Mouse (Mus musculus): ENCODE results near the gene Tex45.

Gene Tex45

DNA sequence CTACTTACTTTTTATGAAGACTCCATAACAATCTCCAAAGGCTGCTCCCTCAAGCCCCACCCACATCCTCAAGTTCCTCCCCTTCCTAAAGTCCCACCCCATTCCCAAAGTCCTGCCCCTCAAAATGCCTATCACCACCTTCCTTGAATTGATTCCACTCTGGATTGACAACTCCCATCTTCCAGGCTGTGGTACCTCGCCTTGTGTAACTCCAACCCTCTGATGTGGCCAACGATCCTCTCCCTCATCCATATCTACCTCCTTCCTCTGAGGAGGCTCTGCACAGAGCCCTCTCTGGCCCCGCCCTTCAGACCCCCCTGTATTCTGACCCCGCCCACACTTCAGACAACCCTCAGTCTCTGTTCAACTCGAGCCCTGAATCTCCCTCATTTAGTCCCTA lies 14.5 kb downstream of the Tex45 start:
- no peak for DNase-seq (ENCODE audit: low spot score in 2 of 2)

DNA sequence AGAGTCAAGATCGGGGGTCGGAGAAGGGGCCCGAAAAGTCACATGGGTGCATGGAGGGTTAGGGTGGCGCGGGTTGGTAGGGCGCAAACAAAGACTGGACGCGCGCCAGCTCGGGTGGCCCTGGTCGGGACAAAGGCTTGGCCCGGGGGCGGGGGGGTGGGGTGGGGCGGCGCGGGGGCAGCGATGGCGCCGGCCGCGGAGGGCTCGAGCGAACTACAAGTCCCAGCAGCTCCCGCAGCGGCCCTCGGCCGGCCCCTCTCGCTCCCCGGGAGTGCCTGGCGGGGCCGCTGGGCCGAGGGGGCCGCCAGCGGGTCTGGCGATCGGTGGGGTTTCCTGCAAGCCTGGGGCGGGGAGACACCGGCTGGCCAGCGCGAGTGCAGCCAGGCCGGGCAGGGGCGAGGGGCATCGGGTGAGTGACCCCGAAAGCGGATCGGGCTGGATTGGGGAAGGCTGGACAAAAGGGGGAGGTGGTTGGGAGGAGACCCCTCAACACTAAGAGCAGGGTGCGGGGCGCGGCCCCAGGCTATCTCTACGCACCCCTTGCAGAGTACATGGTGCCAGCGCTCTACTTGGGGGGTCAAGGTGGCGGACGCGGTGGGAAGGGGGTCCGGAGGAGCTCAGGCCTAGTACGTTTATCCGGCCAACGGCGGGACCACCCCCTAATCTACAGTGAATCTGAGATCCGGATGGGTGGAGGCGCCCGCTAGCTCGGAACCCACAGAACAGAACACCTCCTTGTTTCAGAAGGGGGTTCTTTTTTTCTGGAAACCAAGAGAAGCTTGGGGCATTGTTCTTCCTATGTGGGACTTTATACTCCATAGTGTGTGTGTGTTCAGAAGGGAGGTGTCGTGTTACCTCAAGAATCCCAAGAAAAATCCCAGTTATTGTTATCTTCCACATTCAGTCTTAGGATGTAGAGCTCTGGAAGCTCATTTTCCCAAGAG lies 22.5 kb downstream of the Tex45 start, which contains the start of gene Zfp358:
Gene Zfp358 (plus strand): TSS at position 238 of the 944 bp plus-strand sequence.
- DNase-seq (ENCODE audit: low spot score in 2 of 2) = peak; percentile 57 to 81

DNA sequence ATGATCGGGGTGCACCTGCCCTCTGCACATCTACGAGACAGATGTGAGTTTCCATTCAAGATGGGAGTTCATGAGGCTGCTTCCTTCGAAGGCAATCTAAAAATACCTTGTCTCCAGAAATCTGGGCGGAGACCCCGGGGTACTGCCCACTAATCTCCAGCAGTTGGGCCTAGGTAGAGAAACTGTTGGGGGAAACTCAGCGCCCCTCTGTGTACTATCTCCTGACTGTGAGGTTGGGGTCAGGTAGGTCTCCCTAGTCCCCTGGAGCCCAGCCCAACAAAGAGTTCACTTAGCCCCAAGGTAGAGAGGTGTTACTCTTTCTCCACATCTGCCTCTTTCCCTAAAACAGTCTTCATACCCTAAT lies 23.2 kb downstream of the Tex45 start:
- DNase-seq (ENCODE audit: low spot score in 2 of 2) = no peak

DNA sequence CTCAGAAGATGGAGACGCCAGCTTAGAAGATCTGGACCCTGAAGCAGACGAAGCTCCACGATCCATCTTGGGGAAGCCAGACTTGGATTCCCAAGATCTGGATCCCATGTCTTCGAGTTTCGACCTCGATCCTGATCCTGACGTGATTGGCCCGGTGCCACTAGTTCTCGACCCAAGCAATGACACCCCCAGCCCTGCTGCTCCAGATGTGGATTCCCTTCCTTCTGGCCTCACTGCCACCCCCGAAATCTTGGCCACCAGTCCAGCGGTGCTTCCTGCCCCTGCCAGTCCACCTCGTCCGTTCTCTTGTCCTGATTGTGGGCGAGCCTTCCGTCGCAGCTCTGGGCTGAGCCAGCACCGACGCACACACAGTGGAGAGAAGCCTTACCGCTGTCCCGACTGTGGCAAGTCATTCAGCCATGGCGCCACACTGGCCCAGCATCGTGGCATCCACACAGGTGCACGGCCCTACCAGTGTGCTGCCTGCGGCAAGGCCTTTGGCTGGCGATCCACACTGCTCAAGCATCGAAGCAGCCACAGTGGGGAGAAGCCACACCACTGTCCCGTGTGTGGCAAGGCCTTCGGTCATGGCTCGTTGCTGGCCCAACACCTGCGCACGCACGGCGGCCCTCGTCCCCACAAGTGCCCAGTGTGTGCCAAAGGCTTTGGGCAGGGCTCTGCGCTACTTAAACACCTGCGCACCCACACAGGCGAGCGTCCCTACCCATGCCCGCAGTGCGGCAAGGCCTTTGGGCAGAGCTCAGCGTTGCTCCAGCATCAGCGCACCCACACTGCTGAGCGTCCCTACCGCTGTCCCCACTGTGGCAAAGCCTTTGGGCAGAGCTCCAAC lies 25.1 kb downstream of the Tex45 start:
- no peak for DNase-seq (ENCODE audit: low spot score in 2 of 2)

DNA sequence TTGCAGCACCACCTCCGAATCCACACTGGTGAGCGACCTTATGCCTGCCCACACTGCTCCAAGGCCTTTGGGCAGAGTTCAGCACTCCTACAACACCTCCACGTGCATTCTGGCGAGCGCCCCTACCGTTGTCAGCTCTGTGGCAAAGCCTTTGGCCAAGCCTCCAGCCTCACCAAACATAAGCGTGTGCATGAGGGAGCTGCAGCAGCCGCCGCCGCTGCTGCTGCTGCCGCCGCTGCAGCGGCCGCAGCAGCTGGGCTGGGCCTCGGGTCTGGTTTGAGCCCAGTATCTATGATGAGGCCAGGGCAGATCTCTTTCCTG lies 25.7 kb downstream of the Tex45 start:
- DNase-seq (ENCODE audit: low spot score in 2 of 2) = no peak

DNA sequence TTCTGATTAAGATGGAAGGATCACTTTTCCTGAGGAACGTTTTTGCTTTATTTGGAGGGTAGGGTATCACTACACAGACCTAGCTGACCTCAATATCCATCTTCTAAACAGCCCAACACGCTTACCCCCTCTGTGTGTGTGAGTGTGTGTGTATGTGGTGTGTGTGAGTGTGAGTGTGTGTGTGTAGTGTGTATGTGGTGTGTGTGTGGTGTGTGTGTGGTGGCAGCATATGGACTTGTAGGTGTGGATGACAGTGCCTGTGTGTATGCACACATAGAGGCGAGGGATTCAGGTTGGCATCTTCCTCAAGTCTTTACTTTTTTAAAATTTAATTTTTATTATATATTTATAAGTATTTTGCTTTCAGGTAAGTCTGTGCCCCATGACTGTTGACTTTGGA lies 27.9 kb downstream of the Tex45 start:
- no peak for DNase-seq (ENCODE audit: low spot score in 2 of 2)

DNA sequence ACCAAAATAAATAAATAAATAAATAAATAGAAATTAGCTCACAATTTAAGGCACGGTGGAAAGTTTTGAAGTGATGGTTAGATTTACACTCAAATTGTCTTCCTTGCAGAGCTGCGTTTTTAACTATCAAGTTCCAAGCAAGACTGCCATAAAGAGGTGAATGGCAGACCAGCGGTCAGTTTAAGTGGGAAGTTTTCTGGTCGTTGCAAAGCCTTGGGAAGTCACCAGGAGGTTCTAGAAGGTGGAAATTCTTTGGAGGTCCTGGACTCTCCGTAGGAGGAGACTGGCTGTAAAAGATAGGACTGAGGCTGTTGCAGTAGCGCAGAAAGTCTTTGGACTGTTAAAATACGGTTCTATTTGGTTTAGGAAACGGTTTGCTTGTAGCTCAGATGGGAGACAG lies 29.1 kb downstream of the Tex45 start:
- no peak for DNase-seq (ENCODE audit: low spot score in 2 of 2)

DNA sequence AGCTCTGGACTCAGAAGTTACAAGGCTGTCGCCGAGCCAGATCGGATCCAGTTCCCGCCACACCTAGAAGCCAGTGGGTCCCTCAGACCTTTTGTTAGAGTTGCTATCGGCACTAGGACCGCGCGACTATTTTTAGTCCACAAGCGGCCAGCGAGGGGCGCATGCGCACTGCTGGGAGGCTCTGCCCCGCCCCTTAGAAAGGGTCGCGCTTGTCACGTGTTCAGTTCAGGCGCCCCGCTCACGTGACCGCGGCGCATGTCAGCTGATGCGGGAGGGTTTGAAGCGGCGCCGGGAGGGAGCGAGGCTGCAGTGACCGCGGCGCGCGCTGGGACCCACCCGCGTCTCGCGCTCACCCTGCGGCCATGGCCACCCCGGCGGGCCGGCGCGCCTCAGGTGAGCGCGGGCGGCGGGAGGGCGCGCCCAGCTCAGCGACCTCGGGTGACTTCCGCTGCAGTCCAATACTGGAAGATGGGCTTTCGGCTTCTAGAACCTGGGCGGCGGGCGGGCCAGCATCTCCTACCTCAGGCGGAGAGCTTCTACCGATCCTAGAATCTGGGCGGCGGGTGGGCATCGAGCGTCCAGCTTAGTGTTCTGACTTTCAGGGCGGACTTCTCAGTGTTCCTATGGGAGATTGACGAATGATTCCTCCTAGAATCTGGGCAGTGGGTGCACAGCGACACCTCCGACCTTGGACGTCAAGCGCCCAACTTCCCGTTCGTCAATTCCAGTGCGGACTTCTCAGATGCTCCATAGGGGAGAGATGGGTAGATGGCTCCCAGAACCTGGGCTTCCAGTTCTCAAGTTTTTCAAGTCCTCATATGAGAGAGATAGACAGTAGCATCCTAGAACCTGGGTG lies 29.8 kb downstream of the Tex45 start, which contains the start of gene Mcoln1:
Gene Mcoln1 (plus strand): TSS at position 223 of the 856 bp plus-strand sequence.
- peak; percentile 97 to 98 for DNase-seq (ENCODE audit: low spot score in 2 of 2)

DNA sequence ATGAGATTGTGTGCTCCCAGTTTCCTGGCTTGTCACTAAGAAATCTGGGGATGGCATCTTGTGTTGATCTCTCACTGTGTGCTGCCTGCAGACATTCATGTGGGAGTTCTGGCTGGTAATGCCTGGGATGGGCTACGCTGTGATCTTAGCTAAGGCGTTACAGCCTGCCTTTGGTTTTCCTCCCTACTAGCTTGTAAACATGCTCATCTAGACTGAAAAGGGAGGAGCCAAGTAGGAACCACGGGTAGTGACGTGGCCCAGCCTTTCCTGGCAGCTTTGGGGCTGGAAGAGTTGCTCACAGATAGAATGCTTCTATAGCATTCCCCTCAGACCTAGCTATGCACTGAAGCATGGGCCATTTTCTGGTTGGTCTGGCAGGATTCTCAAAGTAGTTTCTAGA lies 31.6 kb downstream of the Tex45 start:
- no peak for DNase-seq (ENCODE audit: low spot score in 2 of 2)

DNA sequence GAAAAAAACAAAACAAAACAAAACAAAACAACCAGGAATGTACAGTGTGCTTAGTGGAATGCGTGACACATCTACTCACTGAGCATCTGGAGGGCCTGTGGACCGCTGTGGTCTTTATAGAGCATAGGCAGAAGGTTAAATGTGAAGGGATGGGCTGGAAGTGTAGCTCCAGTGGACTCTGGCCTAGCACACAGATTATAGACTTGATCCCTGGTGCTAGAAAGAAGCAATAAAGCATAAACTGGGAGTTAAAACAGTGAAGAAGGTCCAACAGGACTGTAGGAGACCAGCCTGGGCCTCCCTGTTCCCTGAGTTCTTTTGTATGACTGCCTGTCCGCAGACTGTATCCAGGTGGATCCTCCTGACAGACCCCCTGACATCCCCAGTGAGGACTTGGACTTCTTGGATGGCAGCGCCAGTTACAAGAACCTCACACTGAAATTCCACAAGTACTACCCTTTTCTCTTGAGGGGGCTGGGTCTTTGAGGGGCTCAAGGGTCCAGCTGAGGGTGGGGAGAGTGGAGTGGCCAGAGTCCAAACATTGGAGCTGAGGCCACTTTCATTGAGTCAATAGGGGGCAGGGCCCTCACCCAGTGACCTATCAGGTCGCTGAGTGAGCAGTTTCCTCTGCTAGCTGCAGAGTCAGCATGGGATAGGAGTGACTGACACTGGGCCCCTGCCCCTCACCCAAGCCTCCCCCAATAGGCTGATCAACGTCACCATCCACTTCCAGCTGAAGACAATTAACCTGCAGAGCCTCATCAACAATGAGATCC lies 37.5 kb downstream of the Tex45 start:
- DNase-seq (ENCODE audit: low spot score in 2 of 2) = no peak

DNA sequence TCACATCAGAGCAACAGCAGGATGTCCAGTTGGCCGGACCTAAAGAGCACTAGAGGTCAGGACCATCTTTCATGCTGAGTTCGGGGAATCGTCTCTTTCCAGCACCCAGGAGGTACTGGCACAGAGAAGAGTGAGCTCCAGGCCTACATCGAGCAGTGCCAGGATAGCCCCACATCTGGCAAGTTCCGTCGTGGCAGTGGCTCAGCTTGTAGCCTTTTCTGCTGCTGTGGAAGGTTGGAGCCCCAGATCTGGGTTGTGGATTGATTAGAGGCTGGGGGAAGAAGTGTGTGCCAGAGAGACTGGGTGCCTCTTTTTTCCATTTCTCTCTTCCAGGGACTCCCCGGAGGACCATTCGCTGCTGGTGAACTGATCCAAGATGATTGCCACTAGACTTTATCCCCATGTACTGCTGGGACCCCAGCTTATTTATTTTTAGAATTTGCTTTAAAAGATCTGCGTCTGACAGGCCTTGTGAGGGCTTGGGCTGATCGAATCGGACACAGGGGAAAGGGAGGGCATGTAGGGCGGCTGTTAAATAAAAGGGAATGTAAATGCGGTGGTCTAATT lies 44.1 kb downstream of the Tex45 start:
- DNase-seq (ENCODE audit: low spot score in 2 of 2) = no peak

DNA sequence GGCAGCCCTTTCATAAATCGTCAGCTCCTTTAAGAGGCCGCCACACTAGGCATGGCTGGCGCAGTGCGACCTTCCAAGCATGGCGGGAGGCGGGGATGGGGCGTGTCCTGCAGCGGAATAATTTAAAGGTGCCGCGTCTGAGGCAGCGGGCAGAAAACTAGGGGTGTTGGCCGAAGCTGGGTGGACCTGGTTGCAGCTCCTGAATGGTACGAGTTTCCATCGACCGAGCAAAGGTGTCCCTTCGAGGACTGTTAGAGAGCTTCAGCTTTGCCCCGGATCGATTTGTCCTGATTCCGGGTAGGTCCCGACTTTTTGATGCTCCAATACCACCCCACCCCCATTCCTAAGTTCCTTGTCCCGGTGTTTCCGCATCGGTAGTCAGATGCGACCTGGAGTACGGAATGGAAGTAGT lies 44.6 kb downstream of the Tex45 start, which contains the start of gene Pnpla6:
Gene Pnpla6 (plus strand): TSS at position 125 of the 412 bp plus-strand sequence.
- peak; percentile 78 to 82 for DNase-seq (ENCODE audit: low spot score in 2 of 2)

DNA sequence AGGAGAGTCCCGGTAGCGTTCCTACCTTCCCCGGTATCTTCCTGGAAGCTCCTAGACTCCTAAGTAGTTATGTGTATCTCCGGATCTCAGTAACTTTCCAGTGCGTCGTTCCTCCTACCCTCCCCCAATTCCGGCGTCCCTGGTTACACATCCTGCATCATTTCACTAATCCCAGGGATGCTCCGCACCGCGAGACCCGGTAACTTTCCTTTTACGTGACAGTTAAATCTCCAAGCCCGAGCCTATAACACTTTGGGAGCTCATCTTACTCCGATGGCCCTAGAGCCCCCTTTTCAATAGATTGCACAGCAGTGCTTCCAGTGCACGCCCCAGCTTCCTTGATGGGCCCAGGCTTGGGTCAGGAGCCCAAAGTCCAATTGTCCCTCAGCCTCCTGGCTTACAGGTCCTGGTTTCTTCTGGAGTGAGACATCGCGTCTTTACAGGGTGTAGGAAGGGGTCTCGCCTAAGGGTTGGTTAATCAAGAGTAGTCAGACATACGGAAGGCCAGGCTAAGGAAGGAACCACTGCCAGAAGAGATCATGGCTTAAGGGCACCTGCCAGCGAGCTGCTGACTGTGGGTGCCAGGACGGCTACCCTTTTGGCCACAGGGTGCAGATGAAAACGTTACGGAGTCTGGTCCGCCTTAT lies 45.2 kb downstream of the Tex45 start:
- no peak for DNase-seq (ENCODE audit: low spot score in 2 of 2)

DNA sequence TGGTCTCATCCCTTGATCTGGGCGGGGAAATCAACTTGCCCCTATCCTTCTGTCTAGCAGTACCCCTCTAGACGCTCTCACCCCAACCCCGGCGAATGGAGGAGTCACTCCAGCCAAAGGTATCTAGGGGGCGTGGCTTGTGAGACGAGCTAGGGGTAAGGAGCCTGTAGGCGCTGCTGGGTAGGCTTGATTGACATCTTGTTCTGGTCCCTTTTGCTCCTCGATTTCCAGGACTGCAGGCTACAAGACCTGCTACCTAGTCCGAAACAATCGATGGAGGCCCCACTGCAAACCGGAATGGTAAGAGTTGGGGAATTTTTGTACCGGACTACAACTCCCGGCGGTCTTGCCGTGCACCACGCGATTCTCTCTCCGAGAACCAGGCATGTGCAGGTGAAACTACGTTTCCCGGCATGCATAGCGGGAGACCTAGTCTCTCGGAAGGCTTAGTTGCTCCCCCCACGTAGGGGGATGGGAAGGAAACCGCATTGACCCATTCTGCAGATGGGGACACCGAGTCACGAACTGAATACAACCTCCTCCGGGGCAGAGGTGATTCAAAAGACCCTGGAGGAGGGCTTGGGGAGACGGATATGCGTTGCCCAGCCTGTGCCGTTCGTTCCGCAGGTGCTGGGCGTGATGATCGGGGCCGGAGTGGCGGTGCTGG lies 45.9 kb downstream of the Tex45 start:
- peak; percentile 79 to 89 for DNase-seq (ENCODE audit: low spot score in 2 of 2)

DNA sequence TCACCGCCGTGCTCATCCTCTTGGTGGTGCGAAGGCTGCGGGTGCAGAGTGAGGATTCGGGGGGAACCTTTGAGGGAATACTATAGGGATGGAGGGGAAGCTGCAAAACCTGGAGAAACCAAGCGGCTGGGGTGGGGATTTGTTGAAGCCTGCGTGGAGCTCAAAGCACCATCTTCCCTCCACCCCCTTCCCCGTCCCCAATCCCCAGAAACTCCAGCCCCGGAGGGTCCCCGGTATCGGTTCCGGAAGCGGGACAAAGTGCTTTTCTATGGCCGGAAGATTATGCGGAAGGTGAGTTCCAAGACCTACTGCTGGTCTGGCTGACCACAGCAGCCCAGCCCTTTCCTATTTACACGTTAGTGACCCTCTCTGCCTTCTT lies 46.4 kb downstream of the Tex45 start:
- peak in 1 of 2 experiments; percentile 44 for DNase-seq (ENCODE audit: low spot score in 2 of 2)

DNA sequence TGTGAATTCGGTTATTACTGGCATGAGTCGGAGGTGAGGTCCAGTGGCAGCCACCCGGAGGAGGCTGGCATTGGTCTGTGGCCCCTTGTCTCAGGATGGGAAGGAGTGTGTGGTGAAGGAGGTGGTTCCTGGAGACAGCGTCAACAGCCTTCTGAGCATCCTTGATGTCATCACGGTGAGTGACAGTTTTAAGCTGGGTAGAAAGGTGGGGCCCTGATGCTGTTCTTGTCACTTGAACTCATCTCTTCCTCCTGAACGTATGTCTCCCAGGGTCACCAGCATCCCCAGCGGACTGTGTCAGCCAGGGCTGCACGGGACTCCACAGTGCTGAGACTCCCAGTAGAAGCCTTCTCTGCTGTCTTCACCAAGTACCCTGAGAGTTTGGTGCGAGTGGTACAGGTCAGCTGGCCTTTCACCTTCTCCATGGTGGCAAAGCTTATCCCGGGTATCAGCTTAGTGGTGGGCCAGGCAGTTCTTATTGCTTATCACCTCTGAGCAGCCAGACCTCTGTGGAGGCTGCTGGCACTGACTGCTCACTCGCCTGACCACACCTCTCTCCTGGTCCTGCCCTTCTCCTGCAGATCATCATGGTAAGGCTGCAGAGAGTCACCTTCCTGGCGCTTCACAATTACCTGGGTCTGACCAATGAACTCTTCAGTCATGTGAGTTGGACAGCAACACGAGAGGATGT lies 51.5 kb downstream of the Tex45 start:
- no peak for DNase-seq (ENCODE audit: low spot score in 2 of 2)

DNA sequence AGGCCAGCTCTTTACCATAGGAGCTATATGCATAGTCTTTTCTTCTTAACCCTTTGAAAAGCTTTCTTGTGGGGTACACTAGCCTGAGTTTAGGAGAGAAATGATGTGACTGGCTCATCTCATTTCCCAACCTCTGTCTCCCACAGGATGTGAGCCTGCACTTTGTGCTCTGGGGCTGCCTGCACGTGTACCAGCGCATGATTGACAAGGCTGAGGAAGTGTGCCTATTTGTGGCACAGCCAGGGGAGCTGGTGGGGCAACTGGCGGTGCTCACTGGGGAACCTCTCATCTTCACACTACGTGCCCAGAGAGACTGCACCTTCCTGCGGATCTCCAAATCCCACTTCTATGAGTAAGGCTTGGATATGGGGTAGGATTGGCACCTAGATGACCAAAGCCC lies 60.2 kb downstream of the Tex45 start:
- no peak for DNase-seq (ENCODE audit: low spot score in 2 of 2)

DNA sequence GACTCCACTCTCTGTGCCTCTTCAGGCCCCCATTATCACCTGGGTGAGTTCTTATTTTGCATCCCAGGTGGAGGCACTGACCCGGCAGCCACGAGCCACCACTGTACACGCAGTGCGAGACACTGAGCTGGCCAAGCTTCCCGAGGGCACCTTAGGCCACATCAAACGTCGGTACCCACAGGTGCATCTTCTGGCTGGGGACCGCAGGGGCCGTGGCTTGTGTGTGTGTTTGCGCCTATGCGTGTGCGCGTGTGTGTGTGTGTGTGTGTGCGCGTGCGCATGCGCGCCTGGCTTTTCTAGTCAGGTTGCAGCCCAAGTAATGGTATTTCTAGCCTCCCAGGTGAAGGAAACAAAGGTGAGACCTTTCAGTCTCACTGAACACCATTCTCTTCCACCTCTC lies 61.3 kb downstream of the Tex45 start:
- DNase-seq (ENCODE audit: low spot score in 2 of 2) = no peak

Measured in cerebellum, postnatal 4 days (tissue).